ENCODE assay signal across 8 mouse cellular contexts in genomic region chr3:127929921-127930320, GRCm38 (mm10). TPM values are rescaled to one million over a fixed set of nuclear protein-coding genes. Genes with fewer than 3 reads are reported as not detected.
DNase-seq lines count a peak whose midpoint lies in the region; ATAC-seq and TF ChIP-seq lines count a peak whose summit lies in the region.
"Had no signal": no experiment of that assay in that cellular context is flagged by ENCODE, and none has a peak within 500 bp of the region (broad histone marks: within the 10 kb centered on the region; RNA-seq: fewer than 3 reads in every experiment).

No protein-coding gene starts in this region.

- no peak for DNase-seq in Patski (ENCODE audit: low read depth, low spot score)
- DNase-seq in lung, postnatal 0 days (ENCODE audit: low spot score): peak; percentile 95
- DNase-seq in frontal cortex, adult 2 months (ENCODE audit: extremely low spot score in 1 of 2, low spot score in 1 of 2): no peak
- no peak for DNase-seq in cerebellum, adult 9-10 months
- DNase-seq in right cerebral cortex, adult 2 months (ENCODE audit: low spot score in 2 of 2): no peak

- ATAC-seq in Patski: peak; percentile 42
- ATAC-seq in intestine, embryonic 16.5 days: peak; percentile 97
- peak; percentile 98 for ATAC-seq in lung, postnatal 0 days

- peak; percentile 94 for TF ChIP-seq EP300 in lung, postnatal 0 days (IDR thresholded peaks at IDR 0.05)

- H3K79me2 ChIP-seq in C2C12 (ENCODE audit: control insufficient read depth, insufficient read depth): no peaks in the 10 kb centered on the region

- WGBS in intestine, embryonic 16.5 days: 47% methylated on average over 9 of the region's 9 CpGs
- 41% methylated on average over 9 of the region's 9 CpGs for WGBS in lung, postnatal 0 days

- peak overlapping the region; percentile 66; the same call in 1 of the 2 replicates for H3K27ac ChIP-seq in intestine, embryonic 16.5 days (ENCODE audit: low read length)
- H3K27ac ChIP-seq in lung, postnatal 0 days (ENCODE audit: low read length): peak overlapping the region; percentile 85
- H3K27ac ChIP-seq: limb, embryonic 12.5 days had no signal

- peaks cover 3% of the 10 kb centered on the region; the same call in 1 of the 2 replicates for H3K4me1 ChIP-seq in intestine, embryonic 16.5 days (ENCODE audit: control insufficient read depth, insufficient read depth, low read length)
- H3K4me1 ChIP-seq in lung, postnatal 0 days (ENCODE audit: insufficient read depth, low read depth, low read length): no peaks in the 10 kb centered on the region
- H3K4me1 ChIP-seq: limb, embryonic 12.5 days had no signal

- CTCF ChIA-PET in Patski (lab: Charles Lee): interaction anchor here (1.4 kb wide), 1 partner anchor 9 kb away, joined by 3 read pairs; no protein-coding TSS in a partner anchor

- H3K9me3 ChIP-seq in intestine, embryonic 16.5 days (ENCODE audit: control insufficient read depth, low read length): no peaks in the 10 kb centered on the region
- no peaks in the 10 kb centered on the region for H3K9me3 ChIP-seq in lung, postnatal 0 days (ENCODE audit: low read length)
- H3K9me3 ChIP-seq: limb, embryonic 12.5 days had no signal

- H3K4me2 ChIP-seq in intestine, embryonic 16.5 days (ENCODE audit: low read depth, low read length): peak overlapping the region; percentile 22; the same call in 1 of the 2 replicates
- no peak overlapping the region for H3K4me2 ChIP-seq in lung, postnatal 0 days (replicated peaks; ENCODE audit: low read depth, low read length)
- H3K4me2 ChIP-seq: limb, embryonic 12.5 days had no signal

- no peaks in the 10 kb centered on the region for H3K36me3 ChIP-seq in C2C12 (ENCODE audit: control insufficient read depth, insufficient read depth)
- H3K36me3 ChIP-seq in intestine, embryonic 16.5 days (ENCODE audit: control insufficient read depth, insufficient read depth, low read length): no peaks in the 10 kb centered on the region
- H3K36me3 ChIP-seq in lung, postnatal 0 days (ENCODE audit: insufficient read depth, low read length): no peaks in the 10 kb centered on the region
- H3K36me3 ChIP-seq: limb, embryonic 12.5 days had no signal

- POLR2A ChIA-PET in Patski (lab: Charles Lee): no interaction called here

- TF ChIP-seq CTCF in C2C12 (IDR thresholded peaks at IDR 0.05; ENCODE audit: control insufficient read depth, insufficient read depth, insufficient read length) (no peak), Patski (IDR thresholded peaks at IDR 0.05) (no peak)
- TF ChIP-seq CTCF in lung, postnatal 0 days (IDR thresholded peaks at IDR 0.05): no peak

- H3ac ChIP-seq in C2C12 (ENCODE audit: control insufficient read depth, insufficient read length, low read depth): no peak overlapping the region

- H3K79me3 ChIP-seq in C2C12 (ENCODE audit: low read depth): no peaks in the 10 kb centered on the region

- H3K4me3 ChIP-seq in C2C12 (ENCODE audit: insufficient read depth, poor library complexity, severe bottlenecking): no peak overlapping the region
- H3K4me3 ChIP-seq in intestine, embryonic 16.5 days (ENCODE audit: low read length): peak overlapping the region; percentile 5; the same call in 1 of the 2 replicates
- no peak overlapping the region for H3K4me3 ChIP-seq in lung, postnatal 0 days (ENCODE audit: low read depth, low read length)
- H3K4me3 ChIP-seq: limb, embryonic 12.5 days had no signal

- in situ Hi-C loops in Patski (cut with MboI; ENCODE audit: low pct_unique_long_range_greater_than_20kb): no loop called here

- H3K9ac ChIP-seq in intestine, embryonic 16.5 days (ENCODE audit: low read depth, low read length): no peak overlapping the region
- H3K9ac ChIP-seq in lung, postnatal 0 days (replicated peaks; ENCODE audit: low read depth): no peak overlapping the region
- H3K9ac ChIP-seq: limb, embryonic 12.5 days had no signal

- H3K27me3 ChIP-seq in C2C12 (ENCODE audit: control insufficient read depth, insufficient read depth, insufficient read length) (no peaks in the 10 kb centered on the region), Patski (no peaks in the 10 kb centered on the region)
- H3K27me3 ChIP-seq in intestine, embryonic 16.5 days (replicated peaks; ENCODE audit: control insufficient read depth, insufficient read depth, low read length): no peaks in the 10 kb centered on the region
- H3K27me3 ChIP-seq in lung, postnatal 0 days (replicated peaks; ENCODE audit: insufficient read depth, low read length): no peaks in the 10 kb centered on the region
- H3K27me3 ChIP-seq: limb, embryonic 12.5 days had no signal

TF ChIP-seq in C2C12, 6 proteins besides CTCF, POLR2A, EP300 and RAD21:
- peak; percentile 41 for TF ChIP-seq CEBPB (IDR thresholded peaks at IDR 0.05; ENCODE audit: low read depth)
- TF ChIP-seq USF1 (IDR thresholded peaks at IDR 0.05; ENCODE audit: low read depth): no peak

RNA-seq across cellular contexts. Expression of gene Fam241a, which starts 33.8 kb away (rescaled TPM):
- polyA plus RNA-seq in C2C12 (2012; fragmentation: generic; extraction: Trizol) (0.57 TPM), Patski (2021) (15.6 TPM)
- 3.0 and 8.9 TPM in 2 replicates for polyA plus RNA-seq in intestine, embryonic 16.5 days (2015; fragmentation: Nextera tagmentation; extraction: Ambion mirVana)
- polyA plus RNA-seq in lung, postnatal 0 days (2015; fragmentation: Nextera tagmentation; extraction: Ambion mirVana): 22.5 and 23.1 TPM in 2 replicates
- 3.0 and 4.1 TPM in 2 replicates for polyA plus RNA-seq in frontal cortex, adult 2 months (2012; rRNA removed)

Comparison
In these comparisons a context has a peak if more than half of its experiments do, and no peak if none do; other contexts are left out.
1. ATAC-seq: peak in every context shown above with its lines; median percentile 98 in lung, postnatal 0 days; 97 in intestine, embryonic 16.5 days; 42 in Patski.